In genomic region chr1:182162951-182163350, GRCm38 (mm10) we compare ENCODE assay signal across 26 mouse cellular contexts. TPM values are rescaled to one million over a fixed set of nuclear protein-coding genes. Genes with fewer than 3 reads are reported as not detected.
DNase-seq lines count a peak whose midpoint lies in the region; ATAC-seq and TF ChIP-seq lines count a peak whose summit lies in the region.
"Had no signal": no experiment of that assay in that cellular context is flagged by ENCODE, and none has a peak within 500 bp of the region (broad histone marks: within the 10 kb centered on the region; RNA-seq: fewer than 3 reads in every experiment).

No protein-coding gene starts in this region.

- H3K9me3 ChIP-seq in lung, embryonic 14.5 days (ENCODE audit: low read depth, low read length) = no peaks in the 10 kb centered on the region
- H3K9me3 ChIP-seq in embryonic facial prominence, embryonic 10.5 days = no peaks in the 10 kb centered on the region
- H3K9me3 ChIP-seq: G1E; limb, embryonic 15.5 days; liver, embryonic 15.5 days had no signal

- H3K4me1 ChIP-seq in lung, embryonic 14.5 days (ENCODE audit: insufficient read depth) = no peaks in the 10 kb centered on the region
- H3K4me1 ChIP-seq in embryonic facial prominence, embryonic 10.5 days = no peaks in the 10 kb centered on the region
- H3K4me1 ChIP-seq: limb, embryonic 15.5 days; liver, embryonic 15.5 days had no signal

- DNase-seq in lung, embryonic 14.5 days = peak; percentile 39
- DNase-seq in lung, adult 18-20 months = no peak
- DNase-seq in CD8-positive naive resting alpha-beta T cell, adult 2 months (ENCODE audit: low read depth in 2 of 2, low spot score in 2 of 2) = peak; percentile 8 to 23
- DNase-seq in R1 (ENCODE audit: low read depth, low spot score) (peak; percentile 96), adipocyte (ENCODE audit: low spot score) (no peak)
- DNase-seq in thymus, postnatal 14 days = peak; percentile 34
- no peak for DNase-seq in embryonic facial prominence, embryonic 10.5 days (ENCODE audit: low spot score)
- DNase-seq: cerebellum, adult 18-20 months; cerebellum, postnatal 25 days; gastrocnemius, adult 2 months; heart, adult 18-20 months; heart, postnatal 36 days; kidney, adult 8-10 months; lung, postnatal 4 days; retina, postnatal 1 day had no signal

- 38% methylated on average over 5 of the region's 5 CpGs for WGBS in lung, embryonic 14.5 days
- WGBS in embryonic facial prominence, embryonic 10.5 days = 47% methylated on average over 5 of the region's 5 CpGs

- H3K9ac ChIP-seq in lung, embryonic 14.5 days = no peak overlapping the region
- H3K9ac ChIP-seq: hindbrain, embryonic 14.5 days; limb, embryonic 15.5 days; liver, embryonic 15.5 days had no signal

- no peak for ATAC-seq in lung, embryonic 14.5 days (ENCODE audit: insufficient read depth)

- no peak for TF ChIP-seq CTCF in lung, embryonic 14.5 days (IDR thresholded peaks at IDR 0.05; ENCODE audit: low read depth)

- no peak overlapping the region for H3K4me2 ChIP-seq in lung, embryonic 14.5 days
- H3K4me2 ChIP-seq: hindbrain, embryonic 14.5 days; limb, embryonic 15.5 days; liver, embryonic 15.5 days; midbrain, embryonic 11.5 days had no signal

- H3K4me3 ChIP-seq in lung, embryonic 14.5 days (ENCODE audit: low read depth, low read length) = no peak overlapping the region
- H3K4me3 ChIP-seq in embryonic facial prominence, embryonic 10.5 days = no peak overlapping the region
- H3K4me3 ChIP-seq: gastrocnemius, adult 2 months; limb, embryonic 15.5 days; liver, embryonic 15.5 days had no signal

- no peak overlapping the region for H3K27ac ChIP-seq in lung, embryonic 14.5 days (ENCODE audit: low read depth)
- no peak overlapping the region for H3K27ac ChIP-seq in embryonic facial prominence, embryonic 10.5 days (replicated peaks)
- H3K27ac ChIP-seq: gastrocnemius, adult 2 months; hindbrain, embryonic 14.5 days; limb, embryonic 15.5 days; liver, embryonic 15.5 days had no signal

- H3K36me3 ChIP-seq in lung, embryonic 14.5 days (ENCODE audit: insufficient read depth) = no peaks in the 10 kb centered on the region
- H3K36me3 ChIP-seq in embryonic facial prominence, embryonic 10.5 days (replicated peaks) = no peaks in the 10 kb centered on the region
- H3K36me3 ChIP-seq: G1E; limb, embryonic 15.5 days; liver, embryonic 15.5 days had no signal

- H3K27me3 ChIP-seq in lung, embryonic 14.5 days (ENCODE audit: insufficient read depth, low read length) = no peaks in the 10 kb centered on the region
- no peaks in the 10 kb centered on the region for H3K27me3 ChIP-seq in embryonic facial prominence, embryonic 10.5 days (replicated peaks; ENCODE audit: low read depth, poor library complexity, severe bottlenecking)
- H3K27me3 ChIP-seq: limb, embryonic 15.5 days; liver, embryonic 15.5 days had no signal

RNA-seq across cellular contexts. Expression of gene Vmn1r1, which starts 1.3 kb away (rescaled TPM):
- polyA plus RNA-seq in lung, embryonic 14.5 days (2014; fragmentation: Nextera tagmentation; extraction: Ambion mirVana) = not detected in 2 replicates
- not detected in 2 replicates for polyA plus RNA-seq in embryonic facial prominence, embryonic 10.5 days (2016; fragmentation: Nextera tagmentation; extraction: Ambion mirVana)
- polyA plus RNA-seq: forebrain, embryonic 11.5 days; G1E; heart, embryonic 14.5 days; hindbrain, embryonic 14.5 days; intestine, embryonic 14.5 days; large intestine, adult 2 months; limb, embryonic 15.5 days; liver, embryonic 15.5 days; midbrain, embryonic 11.5 days; neural tube, embryonic 11.5 days; testis, adult 2 months had no signal

RNA-seq across cellular contexts. Expression of gene Srp9, which starts 38.4 kb away (rescaled TPM):
- 141 and 153 TPM in 2 replicates for polyA plus RNA-seq in lung, embryonic 14.5 days (2014; fragmentation: Nextera tagmentation; extraction: Ambion mirVana)
- 159 and 166 TPM in 2 replicates for polyA plus RNA-seq in embryonic facial prominence, embryonic 10.5 days (2016; fragmentation: Nextera tagmentation; extraction: Ambion mirVana)

Comparison
In these comparisons a context has a peak if more than half of its experiments do, and no peak if none do; other contexts are left out.
1. DNase-seq: peak in lung, embryonic 14.5 days (single experiment), CD8-positive naive resting alpha-beta T cell, adult 2 months (2 of 2), R1 (single experiment) and thymus, postnatal 14 days (single experiment); none in lung, adult 18-20 months (0 of 2), embryonic facial prominence, embryonic 10.5 days (single experiment) and adipocyte (single experiment).